ENCODE assay signal across 16 mouse cellular contexts in the genomic region with DNA sequence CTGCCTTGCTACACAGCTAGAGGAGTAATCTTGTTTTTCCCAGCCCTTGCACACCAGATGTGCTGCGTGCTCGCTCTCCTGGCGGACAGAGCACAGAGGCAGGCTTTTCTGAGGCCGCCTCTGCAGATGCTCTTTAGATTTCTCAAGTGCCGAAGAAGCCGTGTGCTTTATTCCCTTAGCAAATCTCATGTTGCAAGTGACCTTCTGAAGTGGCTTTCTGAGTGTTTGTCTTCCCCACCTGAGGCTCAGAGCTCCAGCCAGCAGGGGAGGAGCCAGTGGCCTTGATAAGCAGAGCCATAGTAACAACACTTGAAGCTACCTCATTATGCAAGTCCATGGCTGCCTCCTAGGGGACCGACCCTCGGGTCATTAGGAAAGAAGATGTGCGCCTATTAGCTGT. TPM values are rescaled to one million over a fixed set of nuclear protein-coding genes. Genes with fewer than 3 reads are reported as not detected.
DNase-seq lines count a peak whose midpoint lies in the region; ATAC-seq and TF ChIP-seq lines count a peak whose summit lies in the region.
"Had no signal": no experiment of that assay in that cellular context is flagged by ENCODE, and none has a peak within 500 bp of the region (broad histone marks: within the 10 kb centered on the region; RNA-seq: fewer than 3 reads in every experiment).

No protein-coding gene starts in this region.

- H3K4me2 ChIP-seq in heart, embryonic 12.5 days, result peak overlapping the region; percentile 12
- no peak overlapping the region for H3K4me2 ChIP-seq in neural tube, embryonic 13.5 days
- no peak overlapping the region for H3K4me2 ChIP-seq in neural tube, embryonic 15.5 days
- H3K4me2 ChIP-seq in lung, postnatal 0 days (replicated peaks; ENCODE audit: low read depth, low read length), result peak overlapping the region; percentile 31; the same call in 1 of the 2 replicates
- no peak overlapping the region for H3K4me2 ChIP-seq in midbrain, postnatal 0 days (ENCODE audit: low read depth, low read length, poor library complexity, severe bottlenecking)
- H3K4me2 ChIP-seq: limb, embryonic 12.5 days had no signal

- no peak overlapping the region for H3K9ac ChIP-seq in heart, embryonic 12.5 days
- H3K9ac ChIP-seq in heart, adult 2 months (ENCODE audit: low read depth, low read length), result no peak overlapping the region
- H3K9ac ChIP-seq in neural tube, embryonic 13.5 days, result no peak overlapping the region
- H3K9ac ChIP-seq in neural tube, embryonic 15.5 days (replicated peaks), result no peak overlapping the region
- H3K9ac ChIP-seq in lung, postnatal 0 days (replicated peaks; ENCODE audit: low read depth), result no peak overlapping the region
- no peak overlapping the region for H3K9ac ChIP-seq in midbrain, postnatal 0 days (replicated peaks; ENCODE audit: low read length, poor library complexity, severe bottlenecking)
- H3K9ac ChIP-seq: limb, embryonic 12.5 days had no signal

- no peak overlapping the region for H3K4me3 ChIP-seq in heart, embryonic 12.5 days
- H3K4me3 ChIP-seq in heart, adult 2 months, result no peak overlapping the region
- H3K4me3 ChIP-seq in neural tube, embryonic 13.5 days, result no peak overlapping the region
- H3K4me3 ChIP-seq in neural tube, embryonic 15.5 days (replicated peaks), result no peak overlapping the region
- no peak overlapping the region for H3K4me3 ChIP-seq in lung, postnatal 0 days (ENCODE audit: low read depth, low read length)
- no peak overlapping the region for H3K4me3 ChIP-seq in midbrain, postnatal 0 days (ENCODE audit: low read depth, low read length)
- H3K4me3 ChIP-seq in forebrain, embryonic 10.5 days, result no peak overlapping the region
- H3K4me3 ChIP-seq: limb, embryonic 12.5 days had no signal

- H3K36me3 ChIP-seq in heart, embryonic 12.5 days, result peaks cover 37% of the 10 kb centered on the region
- H3K36me3 ChIP-seq in heart, adult 2 months (ENCODE audit: control insufficient read depth, insufficient read depth, low read length), result no peaks in the 10 kb centered on the region
- peaks cover 44% of the 10 kb centered on the region for H3K36me3 ChIP-seq in neural tube, embryonic 13.5 days
- H3K36me3 ChIP-seq in neural tube, embryonic 15.5 days, result peaks cover 36% of the 10 kb centered on the region
- H3K36me3 ChIP-seq in lung, postnatal 0 days (ENCODE audit: insufficient read depth, low read length), result no peaks in the 10 kb centered on the region
- peaks cover 11% of the 10 kb centered on the region for H3K36me3 ChIP-seq in midbrain, postnatal 0 days (ENCODE audit: insufficient read depth, low read length)
- peaks cover 7% of the 10 kb centered on the region for H3K36me3 ChIP-seq in forebrain, embryonic 10.5 days (replicated peaks)

- no peak; the same call in 1 of the 2 replicates for ATAC-seq in heart, embryonic 12.5 days (ENCODE audit: insufficient number of reproducible peaks, low FRiP score)
- no peak for ATAC-seq in neural tube, embryonic 13.5 days (ENCODE audit: low read depth)
- ATAC-seq in neural tube, embryonic 15.5 days (ENCODE audit: low FRiP score), result no peak
- ATAC-seq in lung, postnatal 0 days, result peak; percentile 93
- no peak for ATAC-seq in midbrain, postnatal 0 days (ENCODE audit: low FRiP score)

- no peaks in the 10 kb centered on the region for H3K9me3 ChIP-seq in heart, embryonic 12.5 days (replicated peaks)
- H3K9me3 ChIP-seq in neural tube, embryonic 13.5 days, result no peaks in the 10 kb centered on the region
- no peaks in the 10 kb centered on the region for H3K9me3 ChIP-seq in neural tube, embryonic 15.5 days (replicated peaks)
- no peaks in the 10 kb centered on the region for H3K9me3 ChIP-seq in lung, postnatal 0 days (ENCODE audit: low read length)
- no peaks in the 10 kb centered on the region for H3K9me3 ChIP-seq in midbrain, postnatal 0 days (ENCODE audit: low read length)
- no peaks in the 10 kb centered on the region for H3K9me3 ChIP-seq in forebrain, embryonic 10.5 days
- H3K9me3 ChIP-seq: G1E; limb, embryonic 12.5 days had no signal

- TF ChIP-seq CTCF in heart, adult 2 months (IDR thresholded peaks at IDR 0.05), result no peak
- peak; percentile 30 for TF ChIP-seq CTCF in lung, postnatal 0 days (IDR thresholded peaks at IDR 0.05)
- no peak for TF ChIP-seq CTCF in midbrain, postnatal 0 days (IDR thresholded peaks at IDR 0.05)

- intact Hi-C loops in heart, adult 2 months (cut with DNase I), result no loop called here

- H3K27me3 ChIP-seq in heart, embryonic 12.5 days (replicated peaks), result no peaks in the 10 kb centered on the region
- no peaks in the 10 kb centered on the region for H3K27me3 ChIP-seq in heart, adult 2 months (ENCODE audit: control insufficient read depth, insufficient read depth, low read length)
- no peaks in the 10 kb centered on the region for H3K27me3 ChIP-seq in neural tube, embryonic 13.5 days
- no peaks in the 10 kb centered on the region for H3K27me3 ChIP-seq in neural tube, embryonic 15.5 days (replicated peaks)
- no peaks in the 10 kb centered on the region for H3K27me3 ChIP-seq in lung, postnatal 0 days (replicated peaks; ENCODE audit: insufficient read depth, low read length)
- H3K27me3 ChIP-seq in midbrain, postnatal 0 days (ENCODE audit: insufficient read depth, low read length), result no peaks in the 10 kb centered on the region
- no peaks in the 10 kb centered on the region for H3K27me3 ChIP-seq in forebrain, embryonic 10.5 days (ENCODE audit: poor library complexity, severe bottlenecking)
- H3K27me3 ChIP-seq: limb, embryonic 12.5 days had no signal

- no peak for TF ChIP-seq EP300 in heart, adult 2 months (IDR thresholded peaks at IDR 0.05; ENCODE audit: insufficient read depth, low read depth, low read length)
- TF ChIP-seq EP300 in lung, postnatal 0 days (IDR thresholded peaks at IDR 0.05), result peak; percentile 89

- H3K4me1 ChIP-seq in heart, embryonic 12.5 days (replicated peaks), result peaks cover 18% of the 10 kb centered on the region
- H3K4me1 ChIP-seq in heart, adult 2 months (ENCODE audit: control insufficient read depth, insufficient read depth, low read length), result no peaks in the 10 kb centered on the region
- H3K4me1 ChIP-seq in neural tube, embryonic 13.5 days (replicated peaks), result peaks cover 18% of the 10 kb centered on the region
- peaks cover 12% of the 10 kb centered on the region for H3K4me1 ChIP-seq in neural tube, embryonic 15.5 days
- H3K4me1 ChIP-seq in lung, postnatal 0 days (ENCODE audit: insufficient read depth, low read depth, low read length), result no peaks in the 10 kb centered on the region; the same call in 1 of the 2 replicates
- no peaks in the 10 kb centered on the region for H3K4me1 ChIP-seq in midbrain, postnatal 0 days (ENCODE audit: insufficient read depth, low read length)
- H3K4me1 ChIP-seq in forebrain, embryonic 10.5 days, result no peaks in the 10 kb centered on the region; the same call in 1 of the 2 replicates
- H3K4me1 ChIP-seq: limb, embryonic 12.5 days had no signal

- H3K27ac ChIP-seq in heart, embryonic 12.5 days (ENCODE audit: poor library complexity, severe bottlenecking), result no peak overlapping the region
- H3K27ac ChIP-seq in heart, adult 2 months, result no peak overlapping the region
- H3K27ac ChIP-seq in neural tube, embryonic 13.5 days (replicated peaks), result peak overlapping the region; percentile 46
- H3K27ac ChIP-seq in neural tube, embryonic 15.5 days (replicated peaks), result no peak overlapping the region
- peak overlapping the region; percentile 16; the same call in 1 of the 2 replicates for H3K27ac ChIP-seq in lung, postnatal 0 days (ENCODE audit: low read length)
- no peak overlapping the region for H3K27ac ChIP-seq in midbrain, postnatal 0 days (ENCODE audit: low read depth, low read length)
- no peak overlapping the region for H3K27ac ChIP-seq in forebrain, embryonic 10.5 days
- H3K27ac ChIP-seq: limb, embryonic 12.5 days had no signal

- DNase-seq in heart, adult 2 months, result no peak
- DNase-seq in lung, postnatal 0 days (ENCODE audit: low spot score), result peak; percentile 95
- peak; percentile 7 for DNase-seq in midbrain, postnatal 0 days (ENCODE audit: low spot score)
- DNase-seq in adrenal gland, postnatal 10 days, result no peak
- no peak for DNase-seq in forebrain, embryonic 10.5 days (ENCODE audit: extremely low spot score, low spot score)
- DNase-seq: cerebellum, adult 8-10 months; gastrocnemius, postnatal 10 days; kidney, postnatal 25 days; retina, postnatal 1 day had no signal

- no peak for TF ChIP-seq POLR2A in heart, adult 2 months (IDR thresholded peaks at IDR 0.05; ENCODE audit: insufficient read depth, low read depth, low read length)

- no peaks in the 10 kb centered on the region for H3K79me2 ChIP-seq in heart, adult 2 months (replicated peaks; ENCODE audit: control insufficient read depth, insufficient read depth, low read length)

- WGBS in heart, embryonic 12.5 days, result 39% methylated on average over 9 of the region's 9 CpGs
- 67% methylated on average over 9 of the region's 9 CpGs for WGBS in heart, adult 2 months
- WGBS in neural tube, embryonic 13.5 days, result 69% methylated on average over 9 of the region's 9 CpGs
- WGBS in neural tube, embryonic 15.5 days, result 78% methylated on average over 9 of the region's 9 CpGs
- whole genome bisulfite sequencing in lung, postnatal 0 days, result 56% methylated on average over 9 of the region's 9 CpGs
- WGBS in midbrain, postnatal 0 days, result 72% methylated on average over 9 of the region's 9 CpGs
- WGBS in forebrain, embryonic 10.5 days, result 87% methylated on average over 9 of the region's 9 CpGs

RNA-seq across cellular contexts. Expression of a gene that starts 43.8 kb away (rescaled TPM):
- 0.23 TPM in 1 of 2 replicates, not detected in the other for polyA plus RNA-seq in heart, embryonic 12.5 days (2016; fragmentation: Nextera tagmentation; extraction: Ambion mirVana)
- total RNA-seq in heart, adult 2 months (2021), result under 1 TPM; 0.25 to 0.29 TPM
- 1.2 and 1.4 TPM in 2 replicates for polyA plus RNA-seq in heart, adult 2 months (2012; rRNA removed)
- not detected in 2 replicates for polyA plus RNA-seq in neural tube, embryonic 13.5 days (2015; fragmentation: Nextera tagmentation; extraction: Ambion mirVana)
- polyA plus RNA-seq in neural tube, embryonic 15.5 days (2015; fragmentation: Nextera tagmentation; extraction: Ambion mirVana), result 0.22 and 3.6 TPM in 2 replicates
- 1.1 and 1.6 TPM in 2 replicates for polyA plus RNA-seq in lung, postnatal 0 days (2015; fragmentation: Nextera tagmentation; extraction: Ambion mirVana)
- total RNA-seq in midbrain, postnatal 0 days (2014; rRNA removed), result not detected in 2 replicates
- 0.23 and 0.56 TPM in 2 replicates for polyA plus RNA-seq in midbrain, postnatal 0 days (2015; fragmentation: Nextera tagmentation; extraction: Ambion mirVana)
- total RNA-seq in adrenal gland, postnatal 10 days (2021), result 10 to 100 TPM; 12.6 to 27.1 TPM
- polyA plus RNA-seq in forebrain, embryonic 10.5 days (2016; fragmentation: Nextera tagmentation; extraction: Ambion mirVana), result 0.25 and 0.36 TPM in 2 replicates
- total RNA-seq: layer of hippocampus, postnatal 25 days had no signal
- polyA plus RNA-seq: C2C12 had no signal

Comparison
In these comparisons a context has a peak if more than half of its experiments do, and no peak if none do; other contexts are left out.
1. H3K27ac ChIP-seq: peak in neural tube, embryonic 13.5 days (single experiment) and lung, postnatal 0 days (single experiment); none in heart, embryonic 12.5 days (single experiment), heart, adult 2 months (single experiment), neural tube, embryonic 15.5 days (single experiment), midbrain, postnatal 0 days (single experiment) and forebrain, embryonic 10.5 days (single experiment).
2. H3K4me2 ChIP-seq: peak in heart, embryonic 12.5 days (single experiment) and lung, postnatal 0 days (single experiment); none in neural tube, embryonic 13.5 days (single experiment), neural tube, embryonic 15.5 days (single experiment) and midbrain, postnatal 0 days (single experiment).
3. DNase-seq: peak in lung, postnatal 0 days (single experiment) and midbrain, postnatal 0 days (single experiment); none in heart, adult 2 months (0 of 2), adrenal gland, postnatal 10 days (single experiment) and forebrain, embryonic 10.5 days (single experiment).